Mouse (Mus musculus): ENCODE data around the gene Sry. TPM values are rescaled to one million over a fixed set of nuclear protein-coding genes. Genes with fewer than 3 reads are reported as not detected.

The Sry gene
- polyA plus RNA-seq (2014; fragmentation: Nextera tagmentation; extraction: Ambion mirVana), result not detected in 2 replicates

- Histone ChIP-seq H3K27me3 (replicated peaks; ENCODE audit: control insufficient read depth, insufficient read depth, low read length) (no peaks in the 10 kb centered on the region), H3K36me3 (ENCODE audit: control insufficient read depth, insufficient read depth, low read length) (no peaks in the 10 kb centered on the region), H3K4me3 (ENCODE audit: low read depth, low read length) (no peak within 1 kb of the TSS), H3K4me2 (ENCODE audit: low read length) (no peak within 1 kb of the TSS), H3K9me3 (replicated peaks; ENCODE audit: control insufficient read depth, low read length) (no peaks in the 10 kb centered on the region), H3K27ac (ENCODE audit: low read depth, low read length) (no peak within 1 kb of the TSS), H3K4me1 (ENCODE audit: control insufficient read depth, insufficient read depth, low read length) (no peaks in the 10 kb centered on the region), H3K9ac (ENCODE audit: low read length) (no peak within 1 kb of the TSS)
- ATAC-seq (no peak), DNase-seq (ENCODE audit: low spot score) (no peak)
- no CpG with 5 or more reads among the region's 2 CpGs for WGBS
Observed at GRCm38 (mm10) chrY:2663558-2663957, at the start of gene Sry. Sry (minus strand) TSS chrY:2663658.

Other genes with a start within 250 kb of the Sry start
- gene H2al2c, start 64.6 kb downstream of the Sry start, polyA plus RNA-seq (2014; fragmentation: Nextera tagmentation; extraction: Ambion mirVana), result not detected in 2 replicates
- not detected in 2 replicates for gene H2al2b, start 57.0 kb upstream of the Sry start, polyA plus RNA-seq (2014; fragmentation: Nextera tagmentation; extraction: Ambion mirVana)
- gene Gm4064, start 132.5 kb upstream of the Sry start, polyA plus RNA-seq (2014; fragmentation: Nextera tagmentation; extraction: Ambion mirVana), result not detected in 2 replicates
- gene Rbmy, start 167.0 kb upstream of the Sry start, polyA plus RNA-seq (2014; fragmentation: Nextera tagmentation; extraction: Ambion mirVana), result not detected in 2 replicates
- not detected in 2 replicates for gene Gm10256, start 167.0 kb upstream of the Sry start, polyA plus RNA-seq (2014; fragmentation: Nextera tagmentation; extraction: Ambion mirVana)
- gene Gm10352, start 237.3 kb upstream of the Sry start, polyA plus RNA-seq (2014; fragmentation: Nextera tagmentation; extraction: Ambion mirVana), result not detected in 2 replicates